Mouse (Mus musculus) kidney, postnatal 4 days (tissue): ENCODE measurements around the gene Kcnd2.

ENCODE experiments used
- DNase-seq, 2 experiments: peaks; one replicate each; pipeline ENCODE4 v3.0.0; 2021; ENCODE audit warnings: mixed read lengths in 2 of 2

Kcnd2 gene

DNA sequence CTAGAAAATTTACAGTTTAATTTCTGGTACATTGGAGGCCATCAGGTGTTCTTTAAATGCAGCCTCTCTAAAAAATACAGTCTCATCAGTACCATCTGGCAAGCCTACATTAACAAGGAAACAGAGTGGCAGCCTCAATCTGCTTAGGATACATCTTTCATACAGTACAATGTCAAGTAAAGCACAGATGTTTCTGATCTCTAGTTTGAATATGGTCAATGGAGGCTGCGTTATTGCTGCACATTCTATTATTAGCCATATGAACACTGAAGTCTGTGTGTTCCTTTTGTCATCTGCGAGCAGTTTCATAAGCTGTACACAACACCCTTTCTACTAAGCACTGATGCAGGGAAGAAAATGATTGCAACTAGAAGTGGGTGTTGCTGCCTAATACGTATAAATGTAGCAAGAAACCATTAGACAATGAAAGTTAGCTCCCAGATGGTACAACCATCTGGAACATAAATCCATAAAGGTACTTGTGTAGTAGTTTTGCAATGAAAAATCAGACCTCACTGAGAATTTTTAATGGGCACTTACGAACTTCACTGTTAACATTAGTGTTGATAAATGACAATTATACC, 209.0 kb downstream of the Kcnd2 start:
- no peak for DNase-seq

DNA sequence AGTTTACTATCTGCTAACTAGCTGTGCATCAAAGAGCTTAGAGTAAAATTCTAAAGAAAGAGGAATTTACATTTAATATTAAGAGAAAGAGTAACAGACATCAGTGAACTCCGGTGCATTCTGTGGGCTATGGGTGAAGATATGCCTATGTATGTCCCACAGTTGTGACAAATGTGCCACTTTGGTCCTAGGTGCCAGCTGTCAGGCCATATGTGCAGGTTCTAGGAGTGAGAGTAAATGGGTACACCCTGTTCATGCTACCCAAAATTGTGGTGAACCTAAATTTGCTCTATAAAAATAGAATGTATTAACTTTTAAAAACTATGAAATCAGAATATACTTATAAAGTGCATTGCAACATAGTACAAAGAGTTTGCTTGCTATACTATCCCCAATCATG, 215.8 kb downstream of the Kcnd2 start:
- no peak for DNase-seq

DNA sequence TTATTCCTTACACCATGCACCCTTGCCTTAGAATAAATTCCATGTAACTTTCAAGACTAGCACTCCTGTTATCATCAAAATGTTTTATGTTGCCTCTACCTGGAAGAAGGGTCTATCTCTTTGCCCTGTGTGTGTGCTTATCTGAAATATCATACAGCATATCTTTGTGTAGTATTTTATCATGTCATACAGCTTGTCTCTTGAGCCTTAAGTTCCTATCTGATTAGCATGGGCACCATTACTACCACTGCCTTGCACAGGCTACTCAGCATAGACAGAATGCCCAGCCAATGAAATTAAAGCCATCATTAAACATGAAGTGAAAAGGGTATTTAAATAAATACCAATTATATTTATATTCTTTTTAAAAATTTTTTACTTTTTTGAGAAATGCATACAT, 249.4 kb downstream of the Kcnd2 start:
- no peak for DNase-seq

DNA sequence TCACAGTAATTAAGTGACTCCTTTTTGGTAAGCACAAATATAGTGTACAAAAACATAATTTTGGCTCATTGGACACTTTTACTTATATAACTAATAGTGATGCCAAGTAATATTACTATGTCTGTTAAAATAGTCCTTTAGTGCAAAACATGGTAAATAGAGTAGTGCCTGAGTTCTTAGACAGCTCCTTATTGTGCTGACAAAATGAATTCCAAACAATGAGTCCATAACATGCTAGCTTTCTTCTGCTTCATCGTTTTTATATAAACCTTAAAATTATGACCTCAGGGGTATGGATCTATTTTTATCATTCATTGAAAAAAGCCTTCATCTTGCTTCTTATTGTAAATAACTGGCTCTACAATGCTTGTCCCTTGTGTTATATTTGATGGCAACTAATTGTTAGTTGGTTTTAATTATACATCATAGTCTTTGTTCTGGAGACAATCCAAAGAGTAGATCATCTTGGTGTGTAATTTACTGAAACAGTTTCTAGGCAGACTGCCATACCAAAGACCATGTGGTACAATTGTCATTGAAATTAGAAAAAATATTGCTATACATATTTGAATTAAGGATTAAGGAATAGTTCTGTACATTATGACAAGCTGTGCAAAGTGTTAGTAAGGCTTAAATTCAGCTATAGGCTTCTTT, 256.7 kb downstream of the Kcnd2 start:
- DNase-seq: no peak

DNA sequence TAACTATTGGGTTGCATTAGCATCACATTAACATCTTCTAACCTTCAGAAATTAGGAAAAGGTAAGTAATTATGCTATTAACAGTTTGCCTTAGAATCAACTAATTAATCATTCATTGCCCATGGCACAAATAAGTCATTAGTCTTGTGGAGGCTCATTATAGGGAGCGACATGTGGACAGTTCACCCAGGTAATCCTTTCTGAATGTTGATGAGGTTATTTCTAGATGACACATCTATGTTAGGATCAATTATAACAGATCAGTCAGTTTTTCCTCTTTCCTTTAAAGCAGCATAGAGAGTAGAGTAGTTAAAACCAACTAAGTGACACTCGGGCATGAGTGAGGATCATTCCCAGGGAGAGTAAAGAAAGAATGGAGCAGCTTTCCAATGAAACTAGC, 267.4 kb downstream of the Kcnd2 start:
- DNase-seq: no peak

DNA sequence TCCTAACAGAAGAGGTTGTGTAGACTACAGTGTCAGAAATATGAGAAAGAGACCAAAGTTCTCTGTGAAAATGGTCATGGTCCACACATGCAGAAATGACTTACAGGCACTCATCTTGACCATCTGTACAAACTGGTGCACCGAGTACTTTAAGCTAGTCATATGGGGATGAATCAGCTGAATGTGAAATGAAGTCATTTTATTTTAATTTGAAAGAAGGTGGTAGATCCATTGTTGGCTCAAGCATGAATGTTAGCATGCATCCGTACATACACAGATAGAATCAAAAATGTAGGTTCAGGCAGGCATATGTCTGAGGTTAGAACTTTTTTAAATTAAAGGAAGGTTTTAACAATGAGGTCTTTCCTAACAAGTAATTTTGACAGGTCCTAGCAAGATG, 273.2 kb downstream of the Kcnd2 start:
- no peak for DNase-seq

DNA sequence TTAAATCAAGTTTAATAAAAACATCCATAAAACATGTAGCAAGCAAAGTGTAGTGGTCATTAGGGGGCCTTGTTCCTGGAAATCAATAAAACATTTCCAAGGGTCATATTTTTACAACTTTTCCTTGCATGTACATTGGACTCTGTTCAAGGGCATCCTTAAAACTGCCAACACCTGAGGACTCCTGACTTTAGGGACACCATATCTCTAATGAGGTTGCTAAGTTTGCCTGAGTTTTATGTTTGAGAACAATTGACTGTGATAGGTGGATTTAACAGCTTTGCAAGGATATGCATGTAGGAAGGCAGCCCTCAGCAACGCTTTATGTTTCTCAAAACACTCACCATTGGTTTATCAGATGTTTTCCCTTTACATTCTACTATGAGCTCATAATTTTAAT, 287.6 kb downstream of the Kcnd2 start:
- DNase-seq: no peak

DNA sequence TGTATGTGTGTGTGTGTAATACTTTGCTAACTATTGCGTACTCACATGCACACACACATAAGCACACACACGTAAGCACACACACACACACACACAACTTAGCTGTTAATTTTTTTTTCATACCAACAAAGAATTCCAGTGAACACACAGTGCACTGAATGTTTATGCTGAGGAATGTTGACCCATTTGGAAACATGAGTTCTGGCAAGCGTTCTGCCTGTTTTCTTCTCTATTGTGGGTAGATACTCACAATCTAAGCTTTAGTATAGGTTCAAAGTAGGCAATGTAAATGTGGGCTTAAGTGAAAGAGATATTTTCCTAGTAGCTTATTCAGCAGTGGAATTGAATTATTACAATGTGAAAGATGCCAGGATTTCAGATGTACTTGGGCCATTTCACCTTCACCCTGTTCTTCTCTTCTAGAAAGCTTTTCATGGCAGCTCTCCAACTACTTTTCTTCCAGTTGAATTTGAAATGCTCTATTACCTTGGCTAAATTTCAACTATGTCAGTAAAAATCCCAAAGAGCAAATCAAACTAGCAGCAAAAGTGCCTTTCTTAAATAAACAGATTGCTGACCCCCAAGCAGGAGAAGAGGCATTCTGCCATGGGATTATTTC, 295.4 kb downstream of the Kcnd2 start:
- no peak for DNase-seq

DNA sequence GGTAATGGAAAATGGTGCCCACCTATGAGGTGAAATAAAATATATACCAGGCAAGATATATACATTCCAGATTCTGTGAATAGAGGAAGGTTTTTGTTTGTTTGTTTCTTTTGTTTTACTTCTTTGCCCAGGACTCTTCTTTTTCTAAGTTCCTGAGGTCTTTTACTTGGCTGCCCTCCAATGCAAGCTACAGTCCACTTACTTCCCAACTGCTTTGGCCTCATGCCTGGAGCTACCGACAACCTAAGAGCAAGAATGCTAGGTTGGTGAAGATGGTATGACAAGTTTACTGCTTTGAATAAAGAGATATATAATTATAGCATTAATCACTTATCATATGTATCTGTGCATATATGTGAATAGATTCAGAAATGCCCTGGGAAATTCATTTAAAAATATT, 305.0 kb downstream of the Kcnd2 start:
- peak in 1 of 2 experiments; percentile 5 for DNase-seq

DNA sequence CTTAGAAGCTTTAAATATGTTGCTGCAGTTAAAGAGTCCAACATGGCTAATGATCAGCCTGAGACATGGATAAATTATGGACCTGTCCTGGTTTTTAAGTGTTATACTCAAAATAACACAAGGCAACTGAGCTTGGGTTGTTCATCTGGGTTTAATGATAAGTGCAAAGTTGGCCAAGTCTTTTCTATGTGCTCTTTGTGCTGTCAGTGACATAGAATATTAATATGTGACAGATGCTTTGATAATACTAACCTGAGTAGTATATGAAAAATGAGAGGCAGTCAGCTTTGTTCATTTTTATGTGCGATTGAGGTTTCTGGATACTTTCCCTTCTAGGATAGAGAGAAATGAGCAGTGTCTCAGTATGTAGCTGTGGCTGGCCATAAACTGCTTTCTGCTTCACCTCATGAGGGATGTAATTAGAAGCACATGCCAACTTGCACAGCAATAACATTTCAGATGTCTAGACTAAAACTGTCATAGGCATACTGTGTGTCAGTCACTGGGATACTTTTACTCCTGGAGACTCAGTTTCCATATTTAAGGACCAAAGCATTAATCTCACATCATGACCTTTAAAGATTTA, 312.3 kb downstream of the Kcnd2 start:
- DNase-seq: no peak

DNA sequence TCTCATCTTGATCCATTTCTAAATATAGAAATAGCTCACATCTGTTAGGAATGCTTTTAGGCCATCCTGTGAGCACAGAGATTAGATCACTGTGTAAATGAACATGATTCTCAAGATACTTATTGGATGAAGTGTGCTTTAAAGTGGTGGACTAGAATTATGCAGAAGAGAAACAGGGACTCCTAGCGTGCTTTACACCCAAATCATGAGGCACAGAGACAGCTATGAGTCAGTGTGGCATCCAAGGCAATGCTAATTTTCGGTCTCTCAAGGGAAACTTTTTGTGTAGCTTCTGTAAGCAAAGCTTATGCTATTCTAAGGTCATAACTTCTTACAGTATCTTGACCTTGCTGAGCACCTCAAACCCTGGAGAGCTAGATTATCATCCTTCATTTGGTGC, 318.7 kb downstream of the Kcnd2 start:
- no peak for DNase-seq

DNA sequence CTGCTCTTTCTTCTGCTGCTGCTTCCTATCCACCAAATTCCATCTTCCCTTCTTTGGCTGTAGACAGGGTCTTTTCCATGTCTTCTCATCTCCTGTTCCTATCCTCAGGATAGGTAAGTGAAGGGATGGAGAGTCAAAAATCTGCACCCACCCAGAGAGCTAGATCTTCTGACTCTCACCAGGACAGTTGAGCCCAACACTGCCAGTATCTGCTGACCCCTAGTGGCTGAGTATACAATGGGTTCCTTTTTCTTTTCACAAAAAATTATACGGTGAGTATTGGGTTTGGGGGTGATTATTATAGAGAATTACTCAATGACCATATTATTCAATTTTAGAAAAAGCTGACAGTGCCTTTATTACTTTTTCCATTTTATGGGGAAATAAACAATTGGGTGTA, 319.5 kb downstream of the Kcnd2 start:
- peak; percentile 10 to 22 for DNase-seq

DNA sequence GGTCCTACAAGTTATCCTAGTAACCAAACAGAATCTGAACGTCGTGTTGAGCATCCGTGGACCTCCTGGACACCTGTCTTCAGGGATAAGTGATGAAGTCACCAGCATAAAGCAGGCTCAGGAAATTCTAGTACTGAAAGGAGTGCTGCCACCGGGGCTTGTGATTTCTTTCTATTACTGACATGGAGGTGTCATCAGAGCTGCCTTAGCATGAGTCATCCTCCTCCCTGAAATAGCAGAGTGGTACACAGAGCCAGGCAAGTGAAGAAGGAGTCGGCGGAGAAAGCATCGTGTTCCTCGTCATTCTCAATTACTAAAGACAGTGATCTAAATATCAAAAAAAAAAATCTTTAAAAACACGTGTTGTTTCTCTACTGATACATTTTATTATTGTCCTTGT, 336.2 kb downstream of the Kcnd2 start:
- no peak for DNase-seq

DNA sequence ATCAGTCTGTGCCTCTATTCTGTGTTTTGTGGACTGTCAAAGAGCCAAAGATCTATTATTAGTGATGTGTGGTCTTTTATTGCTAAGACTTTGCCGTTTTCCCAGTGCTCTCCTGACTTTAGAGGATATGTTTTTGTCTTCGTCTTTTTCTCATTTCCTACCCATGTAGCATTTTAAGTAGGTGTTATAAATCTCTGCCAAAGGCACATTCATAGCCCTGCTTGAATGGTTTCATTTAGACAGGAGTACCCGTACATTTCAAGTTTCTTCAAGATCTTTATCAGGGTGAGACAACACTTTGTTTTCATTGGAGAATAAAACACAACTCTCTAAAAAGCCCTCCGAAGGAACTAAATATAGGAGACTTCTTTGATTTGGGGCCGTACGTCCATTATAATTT, 355.7 kb downstream of the Kcnd2 start:
- no peak for DNase-seq

DNA sequence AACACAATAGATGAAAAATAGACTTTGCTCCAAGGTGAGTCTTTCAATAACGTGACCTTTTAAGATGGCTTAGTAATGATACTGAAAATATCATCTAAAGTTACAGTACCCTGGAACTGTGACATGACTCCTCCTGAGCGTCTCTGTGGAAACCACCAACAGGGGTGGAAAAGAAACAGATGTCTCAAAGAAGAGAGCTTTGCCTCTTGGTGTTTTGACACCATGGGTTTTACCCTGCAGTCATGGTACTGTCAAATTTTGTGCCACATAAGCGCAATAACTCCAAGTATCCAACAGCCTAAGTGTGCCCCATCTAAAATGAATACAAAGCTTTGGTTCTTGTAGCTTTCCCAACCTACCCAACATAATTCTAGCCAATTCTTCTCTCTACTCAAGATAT, 374.9 kb downstream of the Kcnd2 start:
- no peak for DNase-seq

DNA sequence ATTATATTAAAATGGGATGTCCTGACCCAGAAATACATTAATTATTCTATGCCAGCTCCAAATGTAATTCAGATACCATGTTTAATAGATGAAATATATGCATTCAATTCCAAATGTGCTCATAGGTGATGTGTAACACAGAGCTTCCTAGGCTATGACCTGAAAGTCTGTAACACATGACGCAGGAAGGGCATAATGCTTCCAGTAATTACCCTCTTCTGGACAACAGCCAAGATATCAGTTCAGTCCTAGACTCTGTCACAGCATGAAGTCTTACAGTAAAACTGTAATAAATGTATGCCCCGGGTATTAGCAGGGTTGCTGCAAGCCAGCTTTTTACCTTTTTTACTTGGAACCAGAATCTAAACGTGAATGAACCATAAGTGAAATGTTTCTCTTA, 382.1 kb downstream of the Kcnd2 start:
- no peak for DNase-seq

DNA sequence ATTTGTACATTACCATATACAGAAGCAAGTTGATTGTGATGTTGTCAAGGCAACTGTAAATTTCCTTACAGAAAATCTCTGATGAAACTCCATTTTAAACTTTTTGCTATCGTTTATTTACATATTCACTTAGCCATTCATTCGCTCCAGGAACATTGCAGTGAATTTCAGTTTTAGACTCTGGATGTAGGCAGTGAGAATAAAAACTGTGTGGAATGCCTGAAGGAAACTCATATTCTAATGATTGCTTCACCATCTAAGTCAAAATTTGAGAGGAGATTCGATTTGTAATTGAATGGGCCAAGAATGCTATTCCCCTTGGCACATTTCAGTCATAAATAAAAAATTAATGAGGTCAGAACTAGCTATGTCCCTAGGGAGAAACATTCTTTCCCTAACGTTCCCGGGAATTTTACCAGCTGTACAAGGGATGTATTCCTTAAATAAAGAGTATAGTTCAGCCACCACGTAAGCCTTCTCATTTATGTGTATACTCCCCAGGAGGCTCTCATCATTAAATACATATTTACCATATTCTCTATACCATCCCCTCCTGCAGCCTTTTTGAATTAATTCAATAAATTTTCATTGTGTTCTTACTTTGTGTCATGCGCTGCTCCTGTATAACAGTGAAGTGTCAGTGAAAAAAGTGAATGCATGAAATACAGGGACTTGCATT, 394.2 kb downstream of the Kcnd2 start:
- DNase-seq: no peak

DNA sequence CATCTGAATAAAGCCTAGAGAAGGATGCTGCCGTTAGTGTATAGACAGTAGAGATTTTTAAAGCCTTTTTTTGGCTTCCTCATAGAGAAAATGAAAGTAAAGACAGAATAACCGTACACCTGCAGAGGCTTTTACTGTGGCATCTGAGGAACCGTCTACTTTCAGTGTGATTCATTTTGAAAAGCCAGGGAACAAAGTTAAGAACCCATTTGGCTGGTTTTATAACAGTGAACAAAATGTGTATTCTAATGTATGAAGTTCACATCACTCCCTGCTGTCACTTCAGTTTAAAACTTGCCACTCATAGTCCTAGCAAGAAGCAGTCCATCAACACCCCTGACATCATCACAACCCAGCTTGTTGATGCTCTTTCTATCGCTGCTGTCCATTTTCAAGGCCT, 414.7 kb downstream of the Kcnd2 start:
- DNase-seq: no peak

DNA sequence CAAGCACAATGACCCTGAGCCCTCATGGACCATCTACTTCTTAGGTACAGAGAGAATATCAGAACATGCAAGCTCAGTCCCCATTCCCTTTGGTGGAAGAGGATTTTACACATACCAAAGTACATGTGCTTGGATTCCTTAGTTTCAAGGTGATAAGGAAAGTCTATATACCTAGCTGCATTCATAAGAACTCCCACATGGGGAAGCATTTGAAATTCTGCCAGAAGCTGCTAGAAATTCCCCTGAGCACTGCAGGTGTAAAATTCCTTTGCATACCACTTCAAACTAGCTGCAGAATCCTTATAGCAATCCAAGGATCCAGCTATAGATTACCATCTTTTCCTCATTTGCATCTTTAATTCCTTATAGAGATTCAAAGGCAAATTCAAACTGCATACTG, 440.4 kb downstream of the Kcnd2 start:
- DNase-seq: no peak

DNA sequence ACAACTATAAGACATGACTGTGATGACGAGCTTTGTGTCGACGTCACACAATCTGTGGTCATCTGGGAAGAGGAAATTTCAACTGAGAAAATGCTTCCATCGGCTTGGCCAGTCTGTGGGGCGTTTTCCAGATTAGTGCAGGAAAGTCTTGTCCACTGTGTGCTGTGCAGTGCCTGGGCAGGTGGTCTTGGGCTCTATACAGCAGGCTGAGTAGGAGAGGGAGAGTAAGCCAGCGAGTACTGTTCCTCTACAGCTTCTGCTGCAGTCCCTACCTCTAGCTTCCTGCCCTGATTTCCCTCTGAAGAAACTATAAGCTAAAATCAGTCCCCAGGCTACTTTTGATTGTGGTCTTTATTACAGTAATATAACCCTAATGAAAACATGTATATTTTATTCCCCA, 448.8 kb downstream of the Kcnd2 start:
- no peak for DNase-seq

DNA sequence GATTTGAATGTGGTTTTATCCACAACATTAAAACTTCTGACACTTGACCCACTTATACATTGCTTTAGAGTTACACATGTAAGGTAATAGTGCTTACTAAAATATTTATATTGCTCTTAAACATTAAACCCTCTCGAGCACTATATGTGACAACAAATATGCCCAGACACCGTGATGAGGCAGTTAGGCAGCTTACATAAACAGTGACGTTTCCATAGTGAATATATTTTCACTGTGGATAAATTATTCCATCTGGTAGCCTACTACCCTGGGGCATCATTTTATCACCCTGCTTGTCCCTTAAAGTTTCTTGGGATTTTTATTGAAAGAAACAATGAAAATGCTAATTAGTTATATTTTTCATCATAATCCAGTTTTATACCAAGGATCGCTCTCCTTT, 449.3 kb downstream of the Kcnd2 start:
- no peak for DNase-seq

DNA sequence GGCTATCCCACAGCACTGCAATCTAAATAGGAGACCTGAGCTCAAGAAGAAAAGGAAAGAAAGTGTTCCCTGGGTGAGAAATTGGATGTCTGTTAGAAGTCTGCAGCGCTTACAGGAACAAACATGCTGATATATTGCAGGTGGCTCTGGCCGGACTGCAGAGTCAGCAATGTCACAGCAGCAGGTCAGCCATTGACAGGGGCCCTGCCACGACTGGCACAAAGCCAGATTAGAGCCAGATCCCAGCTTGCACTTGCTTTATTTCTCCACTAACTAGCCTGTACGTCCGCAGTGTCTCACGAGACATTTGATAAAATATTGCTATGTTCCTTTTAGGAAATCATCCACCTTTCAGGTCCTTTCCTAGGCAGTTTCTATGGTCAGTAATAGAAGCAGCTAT, 468.9 kb downstream of the Kcnd2 start:
- DNase-seq: peak; percentile 26 to 50

DNA sequence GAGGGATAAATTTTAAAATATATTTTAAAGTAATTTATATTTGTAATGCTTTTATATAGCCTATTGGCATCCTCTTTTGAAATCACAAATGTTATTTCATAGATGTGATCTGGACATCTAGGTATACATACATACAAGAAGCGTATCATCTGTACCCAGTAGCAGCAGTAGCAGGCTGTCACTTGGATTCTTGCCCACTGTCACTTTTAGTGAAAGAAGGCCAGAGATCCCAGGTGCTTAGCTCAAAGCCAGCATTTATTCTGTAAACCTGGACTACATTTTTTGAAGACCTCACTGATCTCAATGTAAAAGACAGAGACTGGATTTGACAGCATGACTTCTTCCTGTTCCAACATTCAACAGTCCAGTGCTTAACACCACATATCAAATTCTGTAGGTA, 471.1 kb downstream of the Kcnd2 start:
- no peak for DNase-seq

DNA sequence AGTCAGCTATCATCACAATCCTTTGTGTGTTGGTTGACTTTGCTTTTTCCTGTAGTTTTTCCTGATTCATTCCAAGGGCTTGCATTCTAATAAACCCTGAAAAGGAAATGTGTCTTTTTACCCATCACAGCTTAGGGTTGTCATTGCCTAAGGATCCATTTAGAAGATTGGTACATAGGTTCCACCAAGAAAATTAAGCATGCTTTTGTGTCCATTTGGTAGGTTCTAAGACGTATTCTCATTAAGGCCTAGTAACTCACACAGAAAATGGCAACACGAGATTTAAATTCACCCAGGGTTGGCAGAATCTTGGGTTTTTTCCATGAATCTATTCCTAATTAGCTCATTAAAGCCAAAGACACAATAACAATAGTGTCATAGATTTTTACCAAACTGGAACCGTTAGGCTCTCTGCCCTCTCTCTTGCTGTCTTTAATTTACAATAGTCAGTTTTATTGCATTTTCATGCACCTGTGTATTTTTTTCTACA, 477.6 kb downstream of the Kcnd2 start:
- no peak for DNase-seq
